Mouse (Mus musculus) brain, embryonic 18.5 days (tissue): ENCODE data around the gene Muc2.

Experiments
- DNase-seq: peaks from one replicate; pipeline ENCODE4 v3.0.0-alpha.2; 2012; ENCODE audit warnings: low read depth, low spot score

The Muc2 gene

GRCm38 (mm10) chr7:141770521-141770920, 80.4 kb downstream of the Muc2 start:
- DNase-seq = no peak

DNA sequence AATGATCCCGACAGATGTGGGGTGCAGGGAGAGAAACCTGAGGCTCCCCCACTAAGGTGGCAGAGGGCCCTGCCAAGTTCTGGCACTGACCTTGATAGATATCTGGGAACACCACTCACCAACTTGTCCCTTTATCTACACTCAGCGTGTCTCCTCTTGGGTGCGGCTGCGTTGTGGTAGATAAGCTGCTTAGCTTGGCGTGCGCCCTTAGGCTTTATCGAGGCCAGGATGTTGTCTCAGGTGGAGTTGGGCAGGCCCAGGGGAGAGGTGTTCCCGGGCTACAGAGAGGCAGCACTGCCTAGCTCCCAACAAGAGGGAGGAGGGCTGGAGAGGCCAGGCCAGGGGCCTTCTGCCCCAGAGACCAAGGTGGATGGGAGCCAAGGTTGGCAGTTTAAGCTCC, 80.8 kb downstream of the Muc2 start:
- DNase-seq = no peak

GRCm38 (mm10) chr7:141772058-141772557, 82.0 kb downstream of the Muc2 start:
- no peak for DNase-seq

DNA sequence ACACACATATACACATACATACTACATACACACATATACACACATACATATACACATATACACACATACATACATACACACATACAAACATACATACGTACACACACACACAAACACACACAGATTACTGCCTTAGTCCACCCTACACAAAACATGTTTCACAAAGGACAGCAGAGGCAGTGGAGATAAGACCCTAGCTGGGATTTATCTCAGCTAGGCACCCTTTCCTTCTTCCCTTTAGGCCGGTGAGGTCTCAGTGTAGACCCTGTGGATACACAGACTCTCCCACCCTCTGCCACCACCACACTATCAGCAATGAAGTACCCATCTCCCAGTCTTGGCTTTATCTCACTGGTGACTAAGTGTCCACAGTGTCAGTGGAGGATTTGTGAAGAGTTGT, 84.7 kb downstream of the Muc2 start:
- DNase-seq = no peak

DNA sequence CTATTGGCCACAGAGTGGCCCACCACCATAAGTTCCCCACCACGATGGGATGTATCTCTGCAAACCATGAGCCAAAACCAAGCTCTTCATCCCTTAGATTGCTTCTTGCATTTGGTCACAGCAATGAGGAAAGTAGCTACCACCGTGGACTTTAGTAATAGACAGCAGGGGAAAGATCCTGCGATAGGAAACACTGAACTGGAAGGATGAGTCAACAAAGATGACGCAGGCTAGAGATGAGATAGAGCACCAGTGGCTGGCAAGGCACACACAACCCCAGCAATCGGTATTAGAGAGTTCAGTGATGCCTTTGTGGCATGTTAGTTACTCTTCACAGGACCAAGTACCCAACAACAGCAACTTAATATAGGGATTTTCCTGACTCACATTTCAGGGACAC, 86.1 kb downstream of the Muc2 start:
- no peak for DNase-seq

DNA sequence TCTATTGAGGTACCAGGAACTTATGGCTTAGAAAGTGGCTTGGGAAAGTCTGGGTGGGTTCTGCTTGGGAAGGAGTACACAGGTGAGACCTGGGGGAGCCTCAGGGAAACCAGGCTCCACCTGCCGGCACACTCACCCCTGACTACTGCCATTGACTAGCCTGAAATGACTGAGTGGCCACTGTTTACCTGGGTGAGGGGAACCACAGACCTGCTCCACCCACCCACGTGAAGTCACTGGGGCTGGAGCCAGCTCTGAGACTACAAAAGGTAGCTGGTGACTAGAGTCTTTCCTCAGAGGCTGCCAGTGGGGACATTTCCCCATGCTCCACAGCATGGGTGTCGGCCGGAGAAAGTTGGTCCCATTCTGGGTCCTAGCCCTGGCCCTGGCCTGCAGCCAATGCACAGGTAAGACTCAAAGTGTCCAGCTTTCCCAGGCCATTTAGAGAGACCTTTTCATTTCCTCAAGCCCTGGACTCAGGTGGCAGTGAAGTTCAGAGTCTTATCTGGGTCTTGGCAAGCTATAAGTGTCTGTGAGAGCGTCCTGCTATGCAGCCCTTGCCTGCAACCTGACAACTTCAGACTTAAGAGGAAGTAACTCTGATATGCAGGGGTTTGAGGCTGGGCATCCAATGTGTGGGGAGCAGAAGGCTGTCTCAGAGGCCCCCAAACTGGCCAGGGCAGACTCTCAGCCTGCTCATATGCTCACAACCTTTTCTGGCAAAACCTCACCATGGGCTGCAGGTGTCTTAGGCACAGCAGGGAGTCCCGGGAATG, 98.7 kb downstream of the Muc2 start, which contains the start of gene Muc5ac:
Gene Muc5ac, plus strand, starts transcription at position 296 of the 776 bp plus-strand sequence.
- DNase-seq = no peak

- DNase-seq = no peak
These were observed 104.1 kb downstream of the Muc2 start for GRCm38 (mm10) chr7:141794251-141794650.

- DNase-seq = no peak
These were observed 113.1 kb downstream of the Muc2 start for GRCm38 (mm10) chr7:141803206-141803605.
